Mouse (Mus musculus) ovary, adult 18-20 months (tissue): ENCODE results near the gene Rps26.
A peak's percentile ranks its signal among the peaks of the same experiment; 100 is the strongest.
"Not testable (repeated sequence)": the region's sequence is repeated elsewhere in the genome, so short reads cannot be mapped to it uniquely, and the experiment has no call there.

Experiments used
- DNase-seq: peaks from one replicate; pipeline ENCODE4 v3.0.0; 2022; ENCODE audit warnings: low spot score, mixed read lengths

Gene Rps26

DNA sequence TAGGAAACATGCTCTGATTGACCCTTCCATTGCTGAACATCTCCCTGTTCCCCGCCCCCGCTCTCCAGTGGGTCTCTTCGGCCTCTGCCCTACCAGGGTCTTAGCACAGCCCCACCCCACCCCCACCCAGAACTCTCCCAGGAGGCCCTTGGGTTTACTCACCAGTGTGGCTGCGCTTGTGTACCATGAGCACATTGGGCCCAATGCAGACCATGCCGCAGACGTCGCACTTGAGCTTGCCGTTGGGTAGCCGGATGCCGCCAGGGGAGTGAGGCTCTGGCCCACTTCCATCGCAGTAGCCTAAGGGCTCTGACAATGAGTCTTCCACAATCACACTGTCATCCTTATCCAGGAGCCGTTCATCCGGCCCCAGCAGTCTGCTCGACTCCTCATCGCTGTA is 14.3 kb upstream of the Rps26 start:
- DNase-seq = no peak

DNA sequence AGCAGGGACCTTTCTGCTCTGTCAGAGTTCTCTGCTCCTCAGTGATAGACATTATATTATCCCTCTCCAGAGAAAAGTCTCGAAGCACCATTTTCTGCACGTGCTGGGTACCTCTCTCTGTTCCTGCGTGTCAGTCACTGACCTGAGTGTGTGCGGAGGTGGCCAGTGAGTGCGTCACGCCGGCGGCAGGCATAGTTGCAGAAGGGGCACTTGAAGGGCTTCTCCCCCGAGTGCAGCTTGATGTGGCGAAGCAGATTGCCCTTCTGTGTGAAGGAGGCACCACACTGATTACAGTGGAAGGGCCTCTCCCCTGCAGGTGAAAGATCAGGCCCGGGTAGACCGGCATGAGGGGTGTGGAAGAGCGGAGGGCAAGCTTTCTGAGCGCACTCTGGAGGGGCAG is 13.5 kb upstream of the Rps26 start:
- DNase-seq = no peak

DNA sequence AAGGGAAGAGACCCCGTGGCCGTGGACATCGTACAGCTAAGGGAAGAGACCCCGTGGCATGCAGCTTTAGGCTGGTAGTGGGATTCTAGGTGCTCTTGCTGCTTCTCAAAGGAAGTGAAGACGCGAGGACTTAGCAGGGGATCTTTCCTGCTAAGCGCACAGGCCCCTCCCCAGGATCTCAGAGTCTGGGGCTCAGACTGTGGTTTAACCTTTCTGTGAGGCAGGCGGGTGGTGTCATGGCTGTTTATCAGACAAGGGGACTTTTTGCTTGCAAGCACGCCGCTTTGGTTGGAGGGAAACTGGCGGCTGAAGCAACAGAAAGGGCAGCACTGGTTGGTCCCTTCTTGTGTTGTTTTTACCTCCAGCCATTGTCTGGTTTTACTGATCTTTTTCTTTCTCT is 10.5 kb upstream of the Rps26 start:
- DNase-seq = no peak

DNA sequence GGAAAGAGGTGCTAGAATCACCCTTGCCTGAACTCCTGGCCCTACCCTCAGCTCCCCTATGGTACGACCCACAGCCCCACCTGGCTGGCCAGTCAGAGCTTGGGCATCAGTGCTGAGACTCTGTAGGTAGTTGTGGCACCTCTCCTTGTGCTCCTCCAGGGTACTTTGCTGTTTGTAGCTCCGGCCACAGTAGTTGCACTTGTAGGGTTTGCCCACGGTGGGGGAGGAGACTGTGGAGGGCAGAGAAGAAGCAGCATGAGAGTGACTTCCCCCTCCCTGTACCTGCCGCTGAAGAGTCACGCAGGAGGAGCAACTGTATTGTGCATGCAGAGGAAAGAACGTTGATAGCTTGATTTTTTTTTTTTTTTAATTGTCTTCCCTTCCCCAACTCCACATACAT is 10.0 kb upstream of the Rps26 start:
- DNase-seq = no peak

DNA sequence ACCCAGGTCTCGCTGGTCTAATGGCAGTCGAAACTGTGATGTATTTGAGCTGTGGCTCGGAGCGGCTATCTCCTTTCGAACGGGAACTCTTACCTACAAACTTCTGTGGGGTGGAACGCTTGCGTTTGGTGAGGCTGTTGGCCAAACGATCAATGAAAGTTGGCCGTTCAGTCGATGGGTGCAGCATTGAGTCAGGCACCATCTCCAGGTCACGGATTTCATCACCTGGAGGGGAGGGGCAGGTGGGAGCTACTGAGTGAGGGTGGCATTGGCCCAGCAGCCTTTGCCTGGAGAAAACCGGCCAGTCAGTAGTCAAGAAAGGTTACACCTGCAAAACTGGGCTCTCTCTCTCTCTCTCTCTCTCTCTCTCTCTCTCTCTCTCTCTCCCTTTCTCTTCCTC is 9.2 kb upstream of the Rps26 start:
- DNase-seq = no peak

DNA sequence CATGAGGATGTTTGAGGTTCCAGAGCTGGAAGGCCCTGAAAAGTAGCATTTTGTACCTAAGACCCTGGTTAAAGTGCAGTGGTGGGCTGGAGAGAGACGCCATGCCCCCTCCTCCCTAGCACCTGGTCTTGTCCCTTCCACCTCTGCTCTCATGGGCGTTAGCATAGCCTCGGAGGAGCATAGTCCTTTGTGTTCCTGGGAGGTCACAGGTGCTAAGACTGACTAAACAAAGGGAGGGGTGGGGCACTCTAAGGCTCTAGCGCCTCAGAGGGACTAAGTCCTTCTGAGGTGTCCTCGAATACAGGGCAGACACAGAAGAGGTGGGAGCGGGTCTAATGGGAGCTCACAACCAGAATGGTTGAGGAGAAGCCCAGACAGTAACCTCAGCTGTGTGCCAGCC is 5.0 kb upstream of the Rps26 start:
- DNase-seq = no peak

DNA sequence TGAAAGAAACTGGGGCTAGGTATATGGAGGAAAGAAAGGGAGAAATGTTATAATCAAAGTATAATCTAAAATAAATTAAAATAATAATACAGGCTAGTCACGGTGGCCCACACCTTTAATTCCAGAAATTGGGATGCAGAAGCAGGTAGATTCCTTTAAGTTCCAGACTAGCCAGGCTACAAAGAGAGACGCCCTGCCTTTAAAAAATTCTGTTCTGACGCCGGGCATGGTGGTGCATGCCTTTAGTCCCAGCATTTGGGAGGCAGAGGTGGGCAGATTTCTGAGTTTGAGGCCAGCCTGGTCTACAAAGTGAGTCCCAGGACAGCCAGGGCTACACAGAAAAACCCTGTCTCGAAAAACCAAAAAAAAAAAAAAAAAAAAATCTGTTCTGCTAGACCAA is 3.8 kb upstream of the Rps26 start:
- not testable (repeated sequence) for DNase-seq

DNA sequence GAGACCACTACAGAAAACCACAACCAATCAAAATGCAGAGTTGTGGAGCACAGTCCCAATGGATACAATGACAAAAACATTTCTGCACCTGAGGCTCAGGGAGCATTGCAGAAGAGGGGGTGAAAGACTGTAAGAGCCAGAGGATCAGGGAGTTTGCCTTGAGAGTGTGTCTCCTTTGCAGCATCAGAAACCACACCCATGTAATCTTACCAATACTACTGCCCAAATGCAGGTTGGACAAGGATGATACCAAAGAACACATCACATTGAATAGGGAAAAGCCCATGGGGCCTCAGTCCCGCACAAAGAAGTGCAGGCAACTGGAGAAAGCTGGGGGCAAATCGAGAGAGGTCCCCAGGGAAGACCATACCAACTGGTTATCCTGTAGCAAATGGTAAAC is 3.2 kb upstream of the Rps26 start:
- DNase-seq = no peak

DNA sequence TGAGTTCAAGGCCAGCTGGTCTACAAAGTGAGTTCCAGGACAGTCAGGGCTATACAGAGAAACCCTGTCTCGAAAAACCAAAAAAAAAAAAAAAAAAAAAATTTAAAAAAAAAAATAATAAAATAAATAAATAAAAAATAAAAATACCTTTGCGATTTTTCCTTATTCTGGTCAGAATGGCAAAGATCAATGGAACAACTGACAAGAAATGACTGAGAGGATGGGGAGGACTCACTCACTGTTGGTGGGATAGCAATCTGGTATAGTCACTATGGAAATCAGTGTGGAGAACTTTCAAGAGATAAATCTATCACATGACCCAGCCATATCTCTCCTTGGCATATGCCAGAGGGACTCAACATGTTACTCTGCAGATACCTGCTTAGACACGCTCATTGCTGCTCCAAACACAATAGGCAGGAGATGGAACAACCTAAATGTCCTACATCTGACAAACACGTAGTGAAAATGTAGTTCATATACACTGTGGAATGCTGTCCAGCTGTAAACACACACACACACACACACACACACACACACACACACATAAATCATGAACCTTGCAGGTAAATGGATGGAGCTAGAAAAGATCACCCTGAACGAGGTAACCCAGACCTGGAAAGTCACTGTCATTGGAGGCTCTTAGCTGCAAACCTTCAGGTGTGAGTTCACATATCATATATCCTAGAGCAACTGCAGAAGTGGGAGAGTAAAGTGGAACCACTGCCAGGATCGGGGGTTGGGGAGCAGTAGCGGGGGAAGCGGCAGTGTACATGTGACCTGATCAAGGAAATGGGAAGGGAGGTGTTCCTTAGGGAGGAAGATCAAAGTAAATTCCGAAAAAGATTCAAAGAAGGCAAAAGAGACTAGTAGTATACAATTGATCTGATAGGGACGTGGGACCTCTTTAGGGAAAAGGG is 1.1 kb upstream of the Rps26 start:
- DNase-seq = no peak

DNA sequence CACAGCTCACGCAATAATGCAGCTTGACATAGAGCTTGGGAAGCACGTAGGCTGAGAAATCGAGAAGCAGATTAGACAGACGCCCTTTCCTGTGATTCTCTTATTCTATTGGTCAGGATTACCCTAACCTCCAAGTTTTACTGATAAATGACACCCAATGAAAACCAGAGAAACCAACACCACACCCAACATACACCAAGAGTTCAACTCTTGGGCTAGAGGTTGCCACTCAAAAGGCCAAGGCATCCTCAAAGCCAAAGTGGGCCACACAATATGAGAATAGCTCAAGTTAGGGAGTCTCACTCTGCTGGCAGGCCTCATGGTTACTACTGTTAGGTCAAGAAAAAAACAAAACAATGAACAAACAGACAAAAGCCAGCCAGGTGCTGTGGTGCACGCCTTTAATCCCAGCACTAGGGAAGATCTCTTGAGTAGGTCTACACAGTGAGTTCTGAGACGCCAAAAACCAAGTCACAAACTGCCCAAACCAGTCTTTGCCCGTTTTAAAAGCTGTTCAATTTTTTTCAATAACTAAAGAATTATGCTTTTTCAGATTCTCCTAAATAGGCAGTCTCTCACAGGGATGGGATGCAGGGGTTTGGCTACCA is 1.2 kb downstream of the Rps26 start:
- no peak for DNase-seq

DNA sequence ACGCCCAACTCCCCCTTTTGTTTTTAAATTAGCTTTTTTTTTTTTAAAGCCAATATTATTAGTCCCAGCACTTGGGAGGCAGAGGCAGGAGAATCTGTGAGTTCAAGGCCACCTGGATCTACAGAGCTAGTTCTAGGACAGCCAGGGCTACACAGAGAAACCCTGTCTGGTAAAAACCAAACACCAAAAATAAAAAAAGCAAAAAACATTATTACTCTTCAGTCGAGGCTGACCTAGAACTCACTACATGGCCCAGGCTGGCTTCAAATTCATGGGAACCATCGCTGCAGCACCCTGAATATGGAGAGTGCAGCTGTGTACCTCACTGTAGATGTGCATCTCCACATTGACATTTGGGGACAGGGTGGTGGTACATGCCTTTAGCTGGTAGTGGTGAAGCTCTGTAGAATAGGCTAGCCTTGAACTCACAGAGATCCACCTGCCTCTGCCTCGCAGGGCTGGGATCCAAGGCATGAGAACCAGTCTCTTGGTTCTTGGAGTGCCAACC is 3.4 kb downstream of the Rps26 start:
- not testable (repeated sequence) for DNase-seq

DNA sequence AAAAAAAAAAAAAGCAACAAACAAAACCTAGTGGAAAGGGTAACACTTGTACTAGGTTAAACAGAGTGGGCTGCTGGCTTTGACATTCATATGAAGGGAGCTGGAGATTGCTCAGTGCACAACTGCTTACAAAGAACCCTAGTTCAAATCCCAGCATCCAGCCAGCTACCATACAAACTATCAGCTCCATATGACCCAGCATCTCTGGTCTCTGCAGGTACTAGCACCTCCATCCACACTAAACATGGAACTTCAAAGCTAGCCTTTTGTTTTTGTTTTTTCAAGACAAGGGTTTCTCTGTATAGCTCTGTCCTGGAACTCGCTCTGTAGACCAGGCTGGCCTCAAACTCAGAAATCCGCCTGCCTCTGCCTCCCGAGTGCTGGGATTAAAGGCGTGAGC is 3.8 kb downstream of the Rps26 start:
- no peak for DNase-seq

DNA sequence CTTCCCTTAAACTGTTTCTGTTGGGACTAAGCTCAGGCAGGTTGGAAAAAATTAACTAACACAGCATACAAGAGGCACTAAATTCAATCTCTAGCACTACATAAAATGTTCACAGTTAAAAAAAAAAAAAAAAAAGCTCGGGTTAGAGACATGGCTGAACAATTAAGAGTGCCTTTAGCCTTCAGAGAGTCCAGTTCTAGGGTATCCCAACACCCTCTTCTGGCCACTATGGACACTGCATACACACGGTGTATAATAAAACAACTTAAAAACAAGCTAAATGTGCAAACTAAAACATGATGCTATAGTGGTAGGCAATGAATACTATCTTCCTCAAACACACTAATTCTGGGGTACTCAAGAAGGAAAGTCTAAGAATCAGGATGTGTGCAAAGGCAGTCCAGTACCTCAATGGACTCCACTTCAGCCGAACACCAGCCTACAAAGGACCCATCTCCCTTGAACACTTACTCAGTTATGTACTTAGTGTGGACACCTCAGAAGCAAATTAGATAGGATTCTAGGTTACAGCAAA is 4.5 kb downstream of the Rps26 start:
- DNase-seq = no peak

DNA sequence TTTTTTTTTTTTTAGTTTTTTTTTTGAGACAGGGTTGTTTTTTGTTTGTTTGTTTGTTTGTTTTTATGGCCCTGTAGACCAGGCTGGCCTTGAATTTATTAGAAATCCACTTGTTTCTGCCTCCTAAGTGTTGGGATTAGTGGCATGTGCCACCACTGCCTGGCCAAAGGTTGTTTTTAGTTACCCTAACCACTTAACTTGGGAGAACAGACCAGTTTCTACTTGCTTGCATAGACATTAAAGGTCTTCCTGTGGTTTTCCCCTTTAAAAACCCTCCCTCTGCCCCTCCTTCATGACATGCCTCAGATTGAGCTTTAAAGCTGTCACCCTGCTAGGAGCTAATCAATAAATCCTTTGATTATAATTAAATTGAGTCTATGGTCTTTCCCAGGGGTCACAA is 6.3 kb downstream of the Rps26 start:
- DNase-seq = no peak

DNA sequence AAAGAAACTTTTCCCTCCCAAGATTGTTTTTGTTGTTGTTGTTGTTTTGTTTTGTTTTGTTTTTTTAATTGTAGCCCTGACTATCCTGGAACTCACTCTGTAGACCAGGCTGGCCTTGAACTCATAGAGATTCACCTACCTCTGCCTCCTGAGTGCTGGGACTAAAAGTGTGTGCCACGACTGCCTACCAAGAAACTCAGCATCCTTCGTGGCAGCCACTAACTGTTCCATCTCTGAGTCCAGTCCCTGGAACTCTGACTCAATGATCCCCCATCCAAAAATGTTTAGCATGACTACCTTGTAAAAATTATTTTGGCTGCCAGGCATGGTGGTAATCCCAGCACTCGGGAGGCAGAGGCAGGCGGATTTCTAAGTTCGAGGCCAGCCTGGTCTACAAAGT is 7.4 kb downstream of the Rps26 start:
- not testable (repeated sequence) for DNase-seq

DNA sequence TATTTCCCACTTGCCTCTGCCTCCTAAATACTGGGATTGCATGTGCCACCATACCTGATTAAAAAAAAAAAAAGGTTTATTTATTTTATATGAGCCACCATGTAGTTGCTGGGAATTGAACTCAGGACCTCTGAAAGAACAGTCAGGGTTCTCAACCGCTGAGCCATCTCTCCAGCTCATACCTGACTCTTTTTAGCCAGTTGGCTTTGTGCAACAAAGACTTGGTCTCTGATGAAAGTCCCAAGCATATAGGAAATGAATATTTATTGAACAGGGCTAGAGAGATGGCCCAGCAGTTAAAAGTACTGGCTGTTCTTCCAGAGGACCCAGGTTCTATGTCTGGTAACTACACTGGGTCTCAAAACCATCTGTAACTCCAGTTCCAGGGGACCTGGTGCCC is 8.0 kb downstream of the Rps26 start:
- DNase-seq = no peak

DNA sequence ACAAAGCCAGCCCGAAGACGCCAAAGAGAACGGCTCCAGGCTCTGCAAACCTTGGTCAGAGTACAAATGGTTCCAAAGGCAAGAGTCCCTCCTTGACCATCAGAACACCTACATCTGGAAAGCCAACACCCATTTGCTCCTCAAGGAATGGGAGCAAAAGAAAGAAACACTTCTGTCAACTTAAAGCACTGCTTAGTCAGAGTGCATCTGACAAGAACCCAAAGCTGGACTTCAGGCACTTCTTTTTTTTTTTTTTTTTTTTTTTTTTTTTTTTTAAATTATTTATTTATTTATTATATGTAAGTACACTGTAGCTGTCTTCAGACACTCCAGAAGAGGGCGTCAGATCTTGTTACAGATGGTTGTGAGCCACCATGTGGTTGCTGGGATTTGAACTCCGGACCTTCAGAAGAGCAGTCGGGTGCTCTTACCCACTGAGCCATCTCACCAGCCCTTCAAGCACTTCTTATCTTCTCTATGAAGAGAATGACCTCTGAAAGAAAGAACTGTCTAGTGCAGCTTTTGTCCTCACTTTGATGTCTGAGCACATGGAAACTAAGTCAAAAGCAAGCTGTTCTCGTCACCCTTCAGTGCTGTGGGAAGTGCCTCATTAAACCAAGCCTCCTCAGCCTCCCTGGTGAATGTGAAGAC is 10.6 kb downstream of the Rps26 start:
- DNase-seq = not testable (repeated sequence)

DNA sequence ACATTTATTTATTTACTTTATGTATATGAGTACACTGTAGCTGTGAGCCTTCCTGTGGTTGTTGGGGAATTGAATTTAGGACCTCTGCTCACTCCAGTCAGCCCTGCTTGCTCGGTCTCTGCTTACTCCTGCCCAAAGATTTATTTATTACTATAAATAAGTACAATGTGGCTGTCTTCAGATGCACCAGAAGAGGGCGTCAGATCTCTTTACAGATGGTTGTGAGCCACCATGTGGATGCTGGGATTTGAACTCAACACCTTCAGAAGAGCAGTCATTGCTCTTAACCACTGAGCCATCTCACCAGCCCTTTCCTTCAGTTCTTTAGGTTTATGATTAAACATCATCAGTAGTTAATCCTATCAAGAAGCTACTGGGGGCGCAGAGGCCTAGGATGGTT is 11.6 kb downstream of the Rps26 start:
- no peak for DNase-seq

DNA sequence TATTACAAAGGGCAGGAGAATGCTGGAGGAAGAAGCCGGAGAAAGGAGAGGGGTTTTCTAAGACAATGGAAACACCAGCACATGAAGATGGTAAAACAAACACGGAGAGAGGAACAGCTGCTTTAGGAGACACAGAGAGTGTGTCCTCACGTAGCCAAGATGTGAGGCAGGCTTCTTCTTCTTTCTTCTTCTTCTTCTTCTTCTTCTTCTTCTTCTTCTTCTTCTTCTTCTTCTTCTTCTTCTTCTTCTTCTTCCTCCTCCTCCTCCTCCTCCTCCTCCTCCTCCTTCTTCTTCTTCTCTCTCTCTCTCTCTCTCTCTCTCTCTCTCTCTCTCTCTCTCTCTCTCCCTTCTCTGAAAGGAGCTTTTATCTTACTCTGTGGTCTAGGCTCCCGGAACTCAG is 12.7 kb downstream of the Rps26 start:
- DNase-seq = not testable (repeated sequence)

DNA sequence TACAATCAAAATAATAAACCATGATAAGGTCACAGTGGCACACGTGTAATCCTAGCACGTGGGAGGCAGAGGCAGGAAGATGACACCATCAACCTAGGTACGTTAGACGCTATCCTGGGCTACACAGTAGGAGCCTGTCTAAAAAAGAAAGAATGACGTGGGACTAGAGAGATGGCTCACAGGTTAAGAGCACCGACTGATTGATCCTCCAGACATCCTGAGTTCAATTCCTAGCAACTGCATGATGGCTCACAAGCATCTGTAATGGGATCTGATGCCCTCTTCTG is 13.4 kb downstream of the Rps26 start:
- DNase-seq = no peak

DNA sequence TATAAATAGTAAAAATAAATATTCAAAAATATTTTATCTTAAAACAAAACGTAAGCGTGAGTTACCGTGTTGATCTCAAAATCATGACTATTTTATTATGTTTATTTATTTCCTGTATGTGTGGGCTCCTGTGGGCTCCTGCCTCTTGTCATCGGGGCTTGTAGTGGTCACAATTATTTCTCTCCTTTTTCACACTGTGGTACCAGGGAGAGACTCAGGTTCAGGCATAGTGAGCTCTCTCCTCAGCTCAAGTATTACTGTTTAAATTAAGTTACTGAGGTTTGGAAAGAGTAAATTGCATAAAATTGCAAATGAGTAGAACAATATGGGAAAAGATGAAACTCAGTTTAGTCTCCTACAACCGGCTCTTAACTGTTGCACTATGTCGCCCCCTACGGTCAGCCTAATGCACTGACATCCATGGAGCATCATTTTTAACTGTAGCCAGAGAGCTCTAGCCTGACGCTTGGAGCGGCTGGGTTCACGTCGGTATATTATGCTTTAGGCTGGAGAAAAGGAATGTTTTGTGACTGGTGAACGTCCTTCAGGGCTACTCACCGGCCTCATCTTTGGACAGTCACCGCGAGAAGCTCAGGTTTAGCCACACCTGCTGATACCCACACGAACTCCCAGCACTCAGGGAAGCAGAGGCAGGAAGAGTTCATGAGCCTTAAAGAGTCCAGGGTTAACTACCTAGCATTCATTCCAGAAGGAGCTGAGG is 14.0 kb downstream of the Rps26 start:
- DNase-seq = peak; percentile 47

DNA sequence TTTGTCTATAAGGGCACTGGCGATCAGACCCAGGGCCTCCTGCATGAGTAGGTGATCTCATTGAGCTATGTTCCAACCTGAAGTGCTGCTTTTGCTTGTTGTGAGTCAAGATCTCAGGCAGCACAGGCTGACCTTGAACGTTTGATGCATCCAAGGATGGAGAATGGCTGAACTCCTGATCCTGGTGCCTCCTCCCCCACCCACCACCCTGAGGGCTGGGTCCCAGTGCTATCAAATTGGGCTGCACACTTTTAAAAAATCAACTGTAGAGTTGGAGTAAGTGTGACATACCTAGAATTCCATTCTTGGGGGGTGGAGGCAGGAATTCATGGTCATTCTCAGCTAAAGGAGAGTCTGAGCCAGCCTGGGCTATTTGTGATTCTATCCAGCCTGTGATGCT is 20.1 kb downstream of the Rps26 start:
- DNase-seq = no peak
